Mouse (Mus musculus) forebrain, embryonic 10.5 days (tissue): ENCODE data around the gene Actr2. TPM values are rescaled to one million over a fixed set of nuclear protein-coding genes. Genes with fewer than 3 reads are reported as not detected.
"Not testable (repeated sequence)": the region's sequence is repeated elsewhere in the genome, so short reads cannot be mapped to it uniquely, and the experiment has no call there.

Experiments used
- DNase-seq: peaks from one replicate; pipeline ENCODE4 v3.0.0-alpha.2; 2017; ENCODE audit warnings: low spot score; ENCODE audit errors: extremely low spot score
- H3K27ac ChIP-seq: fragments of 300-500 bp; sonication (generic); 2 replicates; pipeline ENCODE4 v1.5.1; 2016; ENCODE audit warnings: mild to moderate bottlenecking
- H3K27me3 ChIP-seq: fragments of 300-500 bp; sonication (generic); 2 replicates; pipeline ENCODE4 v1.6.1; 2016; ENCODE audit warnings: mild to moderate bottlenecking; ENCODE audit not compliant: poor library complexity, severe bottlenecking
- H3K36me3 ChIP-seq: fragments of 300-500 bp; sonication (generic); replicated peaks from 2 replicates; pipeline ENCODE4 v1.6.1; 2016; ENCODE audit warnings: mild to moderate bottlenecking, moderate library complexity
- H3K4me1 ChIP-seq: fragments of 300-500 bp; sonication (generic); 2 replicates; pipeline ENCODE4 v1.6.1; 2016
- H3K4me3 ChIP-seq: fragments of 300-500 bp; sonication (generic); 2 replicates; pipeline ENCODE4 v1.5.1; 2016; ENCODE audit warnings: mild to moderate bottlenecking, moderate library complexity
- H3K9me3 ChIP-seq: fragments of 300-500 bp; sonication (generic); 2 replicates; pipeline ENCODE4 v1.6.1; 2016; ENCODE audit warnings: mild to moderate bottlenecking, moderate library complexity
- WGBS: fragments of 180-500 bp; shearing (Covaris S2); methylation state at CpG from one replicate; pipeline ENCODE4 v1.1.7; 2016; 5-methylcytosine and 5-hydroxymethylcytosine counted together
- polyA plus RNA-seq: library from polyadenylated mRNA; unstranded; fragments of >200 nt; fragmentation: Nextera tagmentation; extraction: Ambion mirVana; gene quantifications from 2 replicates; pipeline ENCODE4 v1.2.1, GENCODE M21; 2016

The Actr2 gene
- polyA plus RNA-seq, 1 experiment from 2014 or later, result 115 TPM

DNA sequence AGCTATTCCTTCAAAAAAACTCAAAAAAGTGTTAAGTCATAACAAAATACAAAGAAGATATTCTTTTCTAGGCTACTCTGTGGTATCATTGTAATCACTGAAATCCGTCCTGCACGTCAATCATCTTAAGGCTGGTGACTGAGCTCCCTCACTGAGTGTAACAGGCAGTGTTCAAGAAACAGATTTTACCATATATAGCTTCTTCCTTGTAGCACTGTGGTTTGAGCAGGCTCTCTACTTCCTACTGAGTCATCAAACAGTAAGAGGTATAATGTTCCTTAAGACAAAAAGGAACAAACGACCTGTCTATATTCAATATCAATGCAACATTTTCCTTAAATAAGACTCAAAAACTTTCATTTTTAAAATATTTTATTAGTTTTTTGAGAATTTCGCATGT is 5.0 kb downstream of the Actr2 start:
- WGBS, result 90% methylated on average over 4 of the region's 4 CpGs
- H3K27ac ChIP-seq, result no peak overlapping the region
- DNase-seq, result no peak

DNA sequence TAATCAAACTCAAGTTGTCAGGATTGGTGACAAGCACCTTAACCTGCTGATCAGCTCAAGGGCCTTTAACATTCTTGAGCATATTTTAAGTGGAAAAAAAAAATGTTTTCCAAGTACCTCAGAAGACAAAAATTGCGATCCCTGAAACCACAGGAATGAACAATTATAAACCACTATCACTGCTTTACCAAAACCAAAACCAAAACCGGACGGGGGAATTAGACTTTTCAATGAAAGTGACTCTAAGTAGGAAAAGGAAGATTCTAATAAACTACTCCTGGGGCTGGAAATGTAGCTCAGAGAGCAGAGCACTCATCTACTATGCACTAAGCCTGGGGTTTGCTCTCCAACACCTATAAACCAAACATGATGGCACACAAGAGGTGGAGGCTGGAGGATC is 5.8 kb downstream of the Actr2 start:
- no peak for DNase-seq
- Histone ChIP-seq H3K9me3 (no peaks in the 10 kb centered on the region; the same call in 1 of the 2 replicates), H3K27me3 (no peaks in the 10 kb centered on the region), H3K27ac (no peak overlapping the region), H3K4me1 (peaks cover 9% of the 10 kb centered on the region), H3K4me3 (no peak overlapping the region), H3K36me3 (peaks cover 33% of the 10 kb centered on the region)
- WGBS, result 90% methylated on average over 3 of the region's 3 CpGs

More for the DNA sequence above, 5.0 kb downstream of the Actr2 start:
- Histone ChIP-seq H3K4me1 (peaks cover 10% of the 10 kb centered on the region), H3K4me3 (no peak overlapping the region), H3K36me3 (peaks cover 33% of the 10 kb centered on the region), H3K9me3 (no peaks in the 10 kb centered on the region; the same call in 1 of the 2 replicates), H3K27me3 (no peaks in the 10 kb centered on the region)

DNA sequence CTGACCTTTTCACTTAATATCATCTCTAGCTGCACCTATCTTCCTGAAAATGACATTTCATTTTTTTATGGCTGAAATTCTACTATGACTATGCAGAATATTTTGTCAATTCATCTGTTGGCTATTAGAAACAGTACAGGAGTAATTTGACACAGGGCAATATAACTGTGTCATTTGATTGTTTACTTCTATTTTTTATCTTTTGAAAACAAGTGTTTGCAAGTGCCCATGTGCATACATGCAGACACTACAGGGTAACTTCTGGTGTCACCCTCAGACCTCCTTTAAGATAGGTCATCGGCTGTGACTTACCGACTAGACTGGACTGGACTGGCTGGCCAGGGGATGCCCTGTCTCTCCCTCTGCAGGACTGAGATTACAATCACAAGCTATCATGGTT is 8.8 kb downstream of the Actr2 start:
- no peak overlapping the region for H3K27ac ChIP-seq
- WGBS, result 94% methylated on average over 2 of the region's 2 CpGs
- no peak for DNase-seq
- H3K36me3 ChIP-seq, result peaks cover 44% of the 10 kb centered on the region
- H3K9me3 ChIP-seq, result no peaks in the 10 kb centered on the region; the same call in 1 of the 2 replicates
- no peaks in the 10 kb centered on the region for H3K4me1 ChIP-seq
- no peaks in the 10 kb centered on the region for H3K27me3 ChIP-seq
- no peak overlapping the region for H3K4me3 ChIP-seq

DNA sequence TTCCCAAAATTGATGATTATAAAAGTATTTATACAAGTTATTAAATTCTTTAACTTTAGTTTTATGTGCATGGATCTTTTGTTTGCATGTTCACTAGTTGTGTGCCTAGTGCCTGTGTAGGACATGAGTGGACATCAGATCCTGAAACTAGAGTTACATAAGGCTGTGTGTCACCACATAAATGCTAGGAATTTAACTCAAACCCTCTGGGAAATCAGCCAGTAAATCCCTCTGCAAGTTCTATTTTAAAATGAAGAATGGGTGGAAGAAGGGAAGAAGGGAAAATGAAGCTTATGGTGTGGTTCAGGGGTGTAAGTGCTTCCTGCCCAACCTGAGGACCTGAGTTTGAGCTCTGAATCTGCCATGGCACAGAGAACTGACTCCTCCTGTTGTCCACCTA is 26.4 kb downstream of the Actr2 start:
- no peaks in the 10 kb centered on the region for H3K9me3 ChIP-seq
- H3K36me3 ChIP-seq, result peaks cover 83% of the 10 kb centered on the region
- no peak overlapping the region for H3K27ac ChIP-seq
- H3K27me3 ChIP-seq, result no peaks in the 10 kb centered on the region
- DNase-seq, result no peak
- no peaks in the 10 kb centered on the region for H3K4me1 ChIP-seq
- no peak overlapping the region for H3K4me3 ChIP-seq

DNA sequence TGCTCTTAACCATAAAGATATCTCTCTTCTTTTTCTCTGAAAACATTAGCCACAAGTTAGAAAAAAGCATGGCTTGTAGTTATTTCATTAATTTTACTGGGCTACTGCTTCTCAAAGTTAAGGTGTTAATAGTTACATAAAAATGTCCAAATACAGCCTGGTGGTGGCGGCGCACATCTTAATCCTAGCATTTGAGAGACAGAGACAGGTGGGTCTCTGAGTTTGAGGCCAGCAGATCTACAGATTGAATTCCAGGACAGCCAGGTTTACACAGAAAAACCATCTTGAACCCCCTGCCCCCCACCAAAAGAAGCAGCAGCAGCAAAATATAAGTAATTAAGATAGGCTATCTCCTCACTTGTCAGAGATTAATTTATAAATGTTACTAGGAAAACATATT is 27.1 kb downstream of the Actr2 start:
- Histone ChIP-seq H3K4me3 (no peak overlapping the region), H3K9me3 (no peaks in the 10 kb centered on the region), H3K27ac (no peak overlapping the region), H3K27me3 (no peaks in the 10 kb centered on the region), H3K36me3 (peaks cover 84% of the 10 kb centered on the region), H3K4me1 (no peaks in the 10 kb centered on the region)
- DNase-seq, result no peak
- WGBS, result 92% methylated on average over 2 of the region's 2 CpGs

DNA sequence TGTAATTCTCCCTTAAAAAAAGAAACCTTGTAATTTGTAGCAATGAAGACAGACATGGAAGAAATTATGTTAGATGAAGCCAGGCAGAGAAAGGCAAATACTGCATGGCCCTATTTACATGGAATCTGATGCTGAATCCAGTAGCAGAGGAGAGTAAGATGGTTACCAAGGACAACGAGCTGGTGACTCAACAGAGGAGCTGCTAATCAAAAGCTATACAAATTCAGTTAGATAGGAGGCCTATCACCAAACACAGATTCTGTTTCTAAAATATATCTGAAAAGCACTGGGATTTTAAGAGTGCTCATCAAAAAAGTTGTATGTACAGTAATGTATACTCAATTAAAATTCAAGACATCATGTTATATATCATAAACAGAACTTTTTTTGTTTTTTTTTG is 37.3 kb downstream of the Actr2 start:
- Histone ChIP-seq H3K36me3 (peaks cover 91% of the 10 kb centered on the region), H3K4me1 (no peaks in the 10 kb centered on the region)
- 80% methylated on average over 1 of the region's 1 CpGs for WGBS

DNA sequence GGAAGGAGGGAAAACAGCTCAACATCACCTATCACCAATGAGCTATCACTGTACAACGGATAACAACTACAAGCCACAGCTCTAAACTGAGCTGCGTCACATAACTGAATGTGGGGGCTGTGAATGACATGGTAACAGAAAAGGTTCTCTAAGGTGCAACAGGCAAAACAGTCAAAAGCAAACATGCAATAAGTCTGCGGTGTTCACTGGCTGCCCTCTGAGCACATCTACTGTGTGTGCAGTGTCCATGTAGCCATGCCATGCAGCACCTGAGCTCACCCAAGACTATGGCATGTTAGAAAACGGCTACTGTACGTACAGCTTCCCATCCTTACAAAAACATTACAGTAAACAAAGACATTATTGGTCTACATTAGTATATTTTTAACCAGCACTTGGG is 39.9 kb downstream of the Actr2 start:
- Histone ChIP-seq H3K27me3 (no peaks in the 10 kb centered on the region), H3K4me1 (no peaks in the 10 kb centered on the region), H3K36me3 (peaks cover 89% of the 10 kb centered on the region), H3K9me3 (no peaks in the 10 kb centered on the region), H3K27ac (no peak overlapping the region), H3K4me3 (no peak overlapping the region)
- DNase-seq, result no peak
- 94% methylated on average over 5 of the region's 5 CpGs for WGBS

More for the DNA sequence above, 37.3 kb downstream of the Actr2 start:
- Histone ChIP-seq H3K9me3 (no peaks in the 10 kb centered on the region), H3K27ac (no peak overlapping the region), H3K27me3 (no peaks in the 10 kb centered on the region), H3K4me3 (no peak overlapping the region)
- DNase-seq, result no peak

DNA sequence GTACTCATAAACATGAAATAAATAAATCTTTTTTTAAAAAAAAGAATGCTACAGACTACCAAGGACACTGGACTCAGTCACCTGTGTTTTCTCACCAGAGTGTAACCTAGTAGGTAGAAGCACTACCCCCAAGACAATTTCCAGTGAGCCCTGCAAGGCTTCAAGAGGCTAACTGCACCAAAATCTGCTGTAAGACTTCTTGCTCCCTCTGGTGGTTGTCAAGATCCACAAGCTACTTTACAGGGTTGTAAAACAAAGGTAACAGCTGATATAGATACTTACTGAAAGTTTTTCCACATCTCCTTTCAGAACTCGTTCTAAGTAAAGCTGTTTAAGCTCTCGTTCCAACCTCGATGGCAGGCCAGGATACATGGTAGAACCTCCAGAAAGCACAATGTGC is 40.5 kb downstream of the Actr2 start:
- WGBS, result 89% methylated on average over 3 of the region's 3 CpGs
- no peak overlapping the region for H3K27ac ChIP-seq
- no peak for DNase-seq
- no peaks in the 10 kb centered on the region for H3K4me1 ChIP-seq
- H3K36me3 ChIP-seq, result peaks cover 88% of the 10 kb centered on the region
- no peaks in the 10 kb centered on the region for H3K9me3 ChIP-seq
- no peak overlapping the region for H3K4me3 ChIP-seq
- no peaks in the 10 kb centered on the region for H3K27me3 ChIP-seq

DNA sequence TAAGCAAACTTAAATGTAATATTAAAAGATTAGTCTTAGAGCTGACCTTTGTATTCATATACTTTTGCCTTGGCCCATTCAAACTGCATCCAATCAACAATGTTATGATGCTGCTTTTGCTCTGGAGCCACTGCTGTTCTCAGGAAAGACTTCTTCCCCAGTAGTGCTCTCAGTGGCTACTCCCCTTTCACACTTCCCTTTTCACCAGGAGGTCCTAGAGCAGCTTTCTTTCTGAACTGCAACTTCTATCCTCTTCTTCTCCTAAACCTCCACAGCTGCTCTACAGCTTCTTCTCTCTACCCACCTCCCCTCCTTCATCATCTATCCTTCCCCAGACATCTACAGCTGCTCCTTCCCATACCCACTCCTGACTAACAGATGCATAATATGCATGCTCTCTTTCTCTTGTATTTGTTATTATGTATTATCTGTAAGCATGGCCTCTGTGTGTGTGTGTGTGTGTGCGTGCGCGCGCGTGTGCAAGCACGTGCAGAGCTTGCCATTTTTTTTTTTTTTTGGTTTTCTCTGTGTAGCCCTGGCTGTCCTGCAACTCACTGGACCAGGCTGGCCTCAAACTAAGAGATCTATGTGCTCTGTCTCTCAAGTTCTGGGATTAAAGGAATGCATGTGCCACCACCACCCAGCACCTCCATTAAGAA is 44.2 kb downstream of the Actr2 start:
- no peak for DNase-seq
- peaks cover 17% of the 10 kb centered on the region for H3K4me1 ChIP-seq
- 98% methylated on average over 6 of the region's 6 CpGs for WGBS
- H3K27ac ChIP-seq, result no peak overlapping the region
- H3K36me3 ChIP-seq, result peaks cover 89% of the 10 kb centered on the region
- no peak overlapping the region for H3K4me3 ChIP-seq
- H3K27me3 ChIP-seq, result no peaks in the 10 kb centered on the region
- H3K9me3 ChIP-seq, result no peaks in the 10 kb centered on the region

DNA sequence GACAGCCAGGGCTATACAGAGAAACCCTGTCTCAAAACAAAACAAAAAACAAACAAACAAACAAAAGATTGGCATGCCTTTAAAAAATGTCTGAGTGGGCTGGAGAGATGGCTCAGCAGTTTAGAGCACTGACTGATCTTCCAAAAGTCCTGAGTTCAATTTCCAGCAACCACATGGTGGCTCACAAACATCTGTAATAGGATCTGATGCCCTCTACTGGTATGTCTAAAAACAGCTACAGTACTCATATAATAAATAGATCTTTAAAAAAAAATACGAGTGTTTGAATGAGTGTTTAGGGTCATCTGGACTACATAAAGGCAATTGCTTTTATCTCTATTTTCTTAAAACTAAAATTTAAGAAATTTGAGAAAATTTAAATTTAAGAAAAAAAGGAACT is 45.2 kb downstream of the Actr2 start:
- 84% methylated on average over 1 of the region's 1 CpGs for WGBS
- Histone ChIP-seq H3K4me3 (no peak overlapping the region), H3K27ac (no peak overlapping the region), H3K9me3 (no peaks in the 10 kb centered on the region), H3K4me1 (peaks cover 17% of the 10 kb centered on the region), H3K27me3 (no peaks in the 10 kb centered on the region), H3K36me3 (peaks cover 82% of the 10 kb centered on the region)
- DNase-seq, result no peak

DNA sequence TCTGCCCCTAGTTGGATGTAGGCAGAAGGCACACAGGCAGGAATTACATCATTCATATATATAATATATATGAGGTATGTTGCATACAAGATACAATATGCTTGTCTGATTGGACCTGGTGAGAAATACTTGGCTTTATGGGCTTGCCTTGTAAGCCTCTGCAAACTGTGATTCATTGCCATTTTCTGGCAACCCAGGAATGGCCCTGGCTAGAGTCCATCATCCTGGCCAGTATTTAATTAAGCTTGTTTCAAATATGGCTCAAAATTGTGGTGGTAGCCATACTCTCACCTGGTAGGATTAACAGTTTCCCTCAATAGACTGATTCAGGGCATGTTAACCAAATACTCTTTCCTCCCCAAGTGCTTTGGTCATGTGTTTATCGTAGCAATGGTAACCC is 46.6 kb downstream of the Actr2 start:
- no peaks in the 10 kb centered on the region for H3K9me3 ChIP-seq
- H3K27me3 ChIP-seq, result no peaks in the 10 kb centered on the region
- DNase-seq, result no peak
- H3K36me3 ChIP-seq, result peaks cover 78% of the 10 kb centered on the region
- H3K4me1 ChIP-seq, result peaks cover 17% of the 10 kb centered on the region
- WGBS, result 94% methylated on average over 1 of the region's 1 CpGs
- H3K4me3 ChIP-seq, result no peak overlapping the region
- H3K27ac ChIP-seq, result no peak overlapping the region

DNA sequence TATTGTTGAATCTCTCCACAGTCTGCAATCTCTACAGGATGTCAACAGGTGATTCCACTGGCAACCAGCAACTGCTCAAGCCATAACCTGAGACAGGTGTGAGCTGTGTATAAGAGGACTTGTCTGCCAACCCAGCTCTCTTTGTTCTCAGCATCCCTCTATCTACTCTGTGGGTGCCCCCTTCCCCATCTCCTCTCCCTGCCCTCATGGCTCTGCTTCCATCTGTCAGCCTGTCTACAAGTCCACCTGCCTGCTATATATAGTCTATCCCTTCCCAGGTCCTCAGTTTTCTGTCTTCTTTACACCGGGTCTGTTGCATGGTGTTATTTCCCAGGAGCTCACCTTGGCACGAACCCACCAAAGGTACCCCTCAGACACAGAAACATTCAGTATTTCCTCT is 47.8 kb downstream of the Actr2 start:
- peaks cover 17% of the 10 kb centered on the region for H3K4me1 ChIP-seq
- H3K27ac ChIP-seq, result no peak overlapping the region
- WGBS, result 91% methylated on average over 2 of the region's 2 CpGs
- no peaks in the 10 kb centered on the region for H3K27me3 ChIP-seq
- peaks cover 81% of the 10 kb centered on the region for H3K36me3 ChIP-seq
- H3K4me3 ChIP-seq, result no peak overlapping the region
- no peak for DNase-seq
- H3K9me3 ChIP-seq, result no peaks in the 10 kb centered on the region

DNA sequence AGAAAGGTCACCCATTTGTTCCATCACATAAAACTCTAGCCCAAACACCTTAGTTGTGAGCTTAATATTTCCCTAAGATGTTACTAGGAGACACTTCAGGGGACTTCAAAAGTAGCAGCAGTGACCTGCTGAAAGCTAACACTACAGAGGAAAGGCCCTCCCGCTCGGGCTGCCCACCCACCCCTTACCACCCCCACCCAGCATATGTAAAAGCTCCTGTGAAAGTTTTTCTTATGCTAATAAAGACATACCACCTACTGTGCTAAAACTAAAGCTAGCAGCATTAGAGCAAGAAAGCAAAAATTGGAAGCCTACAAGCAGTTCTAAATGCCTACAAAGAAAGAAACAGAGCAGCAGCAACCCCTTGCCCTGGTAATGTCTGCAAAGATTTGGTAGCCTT is 48.6 kb downstream of the Actr2 start:
- not testable (repeated sequence) for H3K27me3 ChIP-seq, H3K9me3 ChIP-seq
- 39% methylated on average over 2 of the region's 2 CpGs for WGBS

DNA sequence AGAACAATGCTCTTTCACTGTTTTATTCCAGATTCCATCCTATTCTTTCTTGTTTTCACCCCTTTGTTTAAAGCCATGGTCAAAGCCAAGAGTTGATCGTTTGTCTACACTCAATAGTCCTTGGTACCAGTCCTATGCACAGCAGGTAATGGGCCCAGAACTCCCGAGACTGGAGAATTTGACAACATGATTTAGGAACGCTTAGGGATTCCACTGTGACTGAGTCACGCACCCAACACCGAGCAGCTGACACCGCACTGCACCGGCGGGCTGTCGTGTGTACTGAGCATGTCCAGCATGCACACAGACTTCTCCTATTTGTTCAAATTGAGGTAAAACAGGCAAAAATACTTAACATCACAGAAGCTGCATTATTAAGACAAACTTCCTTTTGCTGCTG is 49.9 kb downstream of the Actr2 start:
- DNase-seq, H3K9me3 ChIP-seq, H3K27ac ChIP-seq, H3K4me3 ChIP-seq, H3K27me3 ChIP-seq: not testable (repeated sequence)
- H3K4me1 ChIP-seq, result peaks cover 17% of the 10 kb centered on the region
- H3K36me3 ChIP-seq, result peaks cover 78% of the 10 kb centered on the region
- WGBS, result 94% methylated on average over 9 of the region's 9 CpGs

More for the DNA sequence above, 48.6 kb downstream of the Actr2 start:
- peaks cover 81% of the 10 kb centered on the region for H3K36me3 ChIP-seq
- not testable (repeated sequence) for H3K27ac ChIP-seq, DNase-seq, H3K4me3 ChIP-seq
- H3K4me1 ChIP-seq, result peaks cover 17% of the 10 kb centered on the region
